Mouse (Mus musculus): ENCODE results near the gene Vmn1r8. TPM values are rescaled to one million over a fixed set of nuclear protein-coding genes. Genes with fewer than 3 reads are reported as not detected.
"Not testable (repeated sequence)": the region's sequence is repeated elsewhere in the genome, so short reads cannot be mapped to it uniquely, and the experiment has no call there.

Vmn1r8 gene
- not detected in 2 replicates for polyA plus RNA-seq (2015; fragmentation: Nextera tagmentation; extraction: Ambion mirVana)

DNA sequence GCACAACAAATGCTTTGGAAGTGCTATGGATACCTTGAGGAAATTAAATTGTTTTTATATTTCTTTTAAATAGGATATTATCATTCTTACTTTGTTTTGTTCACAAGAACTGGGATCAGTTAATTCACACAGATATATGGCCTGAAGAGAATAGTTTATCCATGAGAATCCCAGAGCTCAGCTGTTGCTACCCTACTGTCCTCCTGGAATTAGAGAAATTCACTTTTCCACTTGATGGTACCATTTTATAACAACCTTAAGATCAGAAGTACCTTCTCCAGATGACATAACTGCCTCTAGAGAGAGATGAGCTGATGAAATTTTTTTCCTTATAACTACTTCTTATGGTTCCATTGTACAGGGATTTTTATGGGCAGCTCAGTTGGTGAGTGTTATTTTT lies at the start of gene Vmn1r8:
Gene Vmn1r8 (plus strand): TSS at position 301 of the 400 bp plus-strand sequence.
- no peaks in the 10 kb centered on the region for H3K9me3 ChIP-seq
- H3K4me2 ChIP-seq = no peak within 1 kb of the TSS
- no peaks in the 10 kb centered on the region for H3K36me3 ChIP-seq
- H3K4me3 ChIP-seq = no peak within 1 kb of the TSS
- no peaks in the 10 kb centered on the region for H3K4me1 ChIP-seq
- ATAC-seq (ENCODE audit: insufficient number of reproducible peaks, low FRiP score, low TSS enrichment, low read depth) = no peak
- no peak within 1 kb of the TSS for H3K27ac ChIP-seq
- no peaks in the 10 kb centered on the region for H3K27me3 ChIP-seq
- no peak within 1 kb of the TSS for H3K9ac ChIP-seq

DNA sequence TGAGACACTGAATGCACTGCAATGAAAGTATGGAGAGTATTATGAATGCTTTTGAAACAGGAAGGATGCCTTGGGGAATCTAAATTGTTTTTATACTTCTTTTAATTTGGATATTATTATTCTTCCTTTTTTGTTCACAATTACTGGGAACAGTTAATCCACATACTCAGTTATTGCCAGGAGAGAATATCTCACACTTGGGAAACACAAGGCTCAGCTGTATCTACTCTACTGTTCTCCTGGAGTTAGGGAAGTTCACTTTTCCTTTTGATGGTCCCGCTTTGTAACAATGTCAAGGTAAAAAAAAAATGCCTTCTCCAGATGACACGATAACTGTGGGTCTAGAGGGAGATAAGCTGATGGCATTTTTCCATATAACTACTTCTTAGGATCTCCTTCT lies 35.1 kb upstream of the Vmn1r8 start, which contains the start of gene Vmn1r6:
Gene Vmn1r6 (plus strand): TSS at position 301 of the 400 bp plus-strand sequence.
- Histone ChIP-seq H3K4me1 (no peaks in the 10 kb centered on the region), H3K4me2 (no peak within 1 kb of the TSS), H3K9me3 (no peaks in the 10 kb centered on the region), H3K9ac (no peak within 1 kb of the TSS), H3K27ac (no peak within 1 kb of the TSS), H3K27me3 (no peaks in the 10 kb centered on the region), H3K4me3 (no peak within 1 kb of the TSS), H3K36me3 (no peaks in the 10 kb centered on the region)
- ATAC-seq (ENCODE audit: insufficient number of reproducible peaks, low FRiP score, low TSS enrichment, low read depth) = no peak
- 76% methylated on average over 2 of the region's 2 CpGs for WGBS

DNA sequence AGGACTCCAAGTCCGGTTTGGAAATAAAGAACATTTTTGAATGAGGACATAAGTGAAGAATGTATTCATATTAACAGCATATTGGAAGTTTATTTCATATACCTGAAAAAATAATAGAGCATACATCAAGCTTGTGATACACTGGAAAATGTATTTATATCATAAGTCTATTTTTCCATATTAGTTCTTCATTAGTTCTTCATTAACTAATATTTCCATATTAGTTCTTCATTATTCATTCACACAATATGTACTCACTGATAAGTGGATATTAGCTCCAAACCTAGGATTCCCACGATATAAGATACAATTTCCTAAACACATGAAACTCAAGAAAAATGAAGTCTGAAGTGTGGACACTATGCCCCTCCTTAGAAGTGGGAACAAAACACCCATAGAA lies 6.9 kb upstream of the Vmn1r8 start, which contains the start of gene Vmn1r7:
Gene Vmn1r7 (minus strand): TSS at position 101 of the 400 bp plus-strand sequence.
- not testable (repeated sequence) for H3K27ac ChIP-seq; H3K9ac ChIP-seq; H3K4me3 ChIP-seq; H3K27me3 ChIP-seq; H3K4me1 ChIP-seq; H3K9me3 ChIP-seq; H3K36me3 ChIP-seq; H3K4me2 ChIP-seq; ATAC-seq (ENCODE audit: insufficient number of reproducible peaks, low FRiP score, low TSS enrichment, low read depth)
- WGBS = 92% methylated on average over 2 of the region's 2 CpGs

DNA sequence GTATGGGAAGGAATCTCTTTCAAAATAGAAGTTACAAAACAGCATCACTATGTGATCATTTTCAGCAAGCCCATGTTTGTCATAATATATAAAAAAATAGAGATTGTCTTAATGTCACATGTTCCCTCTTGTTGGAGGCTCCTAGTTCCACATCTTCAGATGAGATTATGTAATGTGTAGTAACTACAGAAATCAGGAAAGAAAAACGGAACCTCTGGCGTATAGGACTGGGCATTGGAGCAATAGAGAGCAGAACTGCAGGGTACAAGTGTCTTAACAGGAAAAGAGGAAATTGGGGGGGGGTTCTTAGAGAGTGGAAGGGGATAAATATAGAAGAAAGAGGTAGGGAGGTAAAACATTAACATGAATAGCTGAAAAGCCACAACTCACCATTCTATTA lies 2.6 kb downstream of the Vmn1r8 start:
- Histone ChIP-seq H3K27ac (no peak overlapping the region), H3K4me2 (no peak overlapping the region), H3K36me3 (no peaks in the 10 kb centered on the region), H3K9me3 (no peaks in the 10 kb centered on the region), H3K4me3 (no peak overlapping the region), H3K27me3 (no peaks in the 10 kb centered on the region), H3K4me1 (no peaks in the 10 kb centered on the region), H3K9ac (no peak overlapping the region)
- WGBS = 62% methylated on average over 2 of the region's 2 CpGs
- no peak for ATAC-seq (ENCODE audit: insufficient number of reproducible peaks, low FRiP score, low TSS enrichment, low read depth)

DNA sequence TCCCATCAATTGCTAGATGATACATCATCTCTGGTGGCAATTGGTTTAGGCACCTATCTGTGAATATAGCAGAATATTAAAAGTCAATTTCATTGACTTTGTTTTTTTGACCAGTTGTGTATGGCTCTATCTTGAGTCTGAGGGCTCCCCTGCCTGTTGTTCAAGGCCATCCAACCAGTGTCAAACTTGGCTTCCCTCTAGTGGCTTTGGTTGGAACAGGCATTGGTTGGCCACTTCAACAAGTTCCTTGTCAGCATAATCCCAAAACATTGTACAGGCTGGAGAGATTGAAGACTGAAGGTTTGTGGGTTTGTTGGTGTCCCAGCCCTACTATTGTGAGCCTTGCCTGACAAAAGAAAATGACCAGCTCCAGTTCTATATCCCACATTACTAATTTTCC lies 31.6 kb downstream of the Vmn1r8 start:
- Histone ChIP-seq H3K27ac (no peak overlapping the region), H3K4me3 (no peak overlapping the region), H3K9me3 (no peaks in the 10 kb centered on the region), H3K36me3 (no peaks in the 10 kb centered on the region), H3K4me2 (no peak overlapping the region), H3K9ac (no peak overlapping the region), H3K27me3 (no peaks in the 10 kb centered on the region), H3K4me1 (no peaks in the 10 kb centered on the region)
- ATAC-seq (ENCODE audit: insufficient number of reproducible peaks, low FRiP score, low TSS enrichment, low read depth) = no peak

DNA sequence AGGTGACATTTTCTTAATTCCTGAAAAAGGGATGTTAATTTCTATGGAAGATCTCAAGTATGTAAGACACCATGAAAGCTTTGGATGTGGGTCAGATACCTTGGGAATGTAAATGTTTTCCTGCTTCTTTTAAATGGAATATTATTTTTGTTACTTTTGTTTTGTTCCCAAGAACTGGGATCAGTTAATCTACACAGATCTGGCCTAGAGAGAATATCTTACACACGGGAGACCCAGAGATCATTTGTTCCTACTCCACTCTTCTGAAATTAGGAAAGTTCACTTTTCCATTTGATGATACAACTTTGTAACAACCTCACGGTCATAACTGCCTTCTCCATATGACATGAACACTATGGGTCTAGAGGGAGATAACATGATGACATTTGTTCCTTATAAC lies 34.4 kb downstream of the Vmn1r8 start, which contains the start of gene Vmn1r9:
Gene Vmn1r9 (plus strand): TSS at position 301 of the 400 bp plus-strand sequence.
- WGBS = 84% methylated on average over 2 of the region's 2 CpGs
- H3K27ac ChIP-seq = no peak within 1 kb of the TSS
- H3K9ac ChIP-seq = no peak within 1 kb of the TSS
- H3K4me3 ChIP-seq = no peak within 1 kb of the TSS
- H3K9me3 ChIP-seq = no peaks in the 10 kb centered on the region
- no peak for ATAC-seq (ENCODE audit: insufficient number of reproducible peaks, low FRiP score, low TSS enrichment, low read depth)
- no peak within 1 kb of the TSS for H3K4me2 ChIP-seq
- no peaks in the 10 kb centered on the region for H3K27me3 ChIP-seq
- no peaks in the 10 kb centered on the region for H3K4me1 ChIP-seq
- no peaks in the 10 kb centered on the region for H3K36me3 ChIP-seq

Other genes starting within 250 kb of the Vmn1r8 start
- 23.2 and 25.5 TPM in 2 replicates for gene Kbtbd2, start 234.5 kb upstream of the Vmn1r8 start, polyA plus RNA-seq (2015; fragmentation: Nextera tagmentation; extraction: Ambion mirVana)
- 234 and 259 TPM in 2 replicates for gene Fkbp9, start 200.2 kb upstream of the Vmn1r8 start, polyA plus RNA-seq (2015; fragmentation: Nextera tagmentation; extraction: Ambion mirVana)
- gene Nt5c3, start 108.4 kb upstream of the Vmn1r8 start, polyA plus RNA-seq (2015; fragmentation: Nextera tagmentation; extraction: Ambion mirVana) = 55.6 and 61.5 TPM in 2 replicates
- 0.22 and 0.28 TPM in 2 replicates for gene Vmn1r4, start 108.3 kb upstream of the Vmn1r8 start, polyA plus RNA-seq (2015; fragmentation: Nextera tagmentation; extraction: Ambion mirVana)
- not detected in 2 replicates for gene Vmn1r5, start 62.0 kb upstream of the Vmn1r8 start, polyA plus RNA-seq (2015; fragmentation: Nextera tagmentation; extraction: Ambion mirVana)
- not detected in 2 replicates for gene Vmn1r6, start 35.0 kb upstream of the Vmn1r8 start, polyA plus RNA-seq (2015; fragmentation: Nextera tagmentation; extraction: Ambion mirVana)
- gene Vmn1r7, start 7.0 kb upstream of the Vmn1r8 start, polyA plus RNA-seq (2015; fragmentation: Nextera tagmentation; extraction: Ambion mirVana) = not detected in 2 replicates
- not detected in 2 replicates for gene Vmn1r9, start 34.5 kb downstream of the Vmn1r8 start, polyA plus RNA-seq (2015; fragmentation: Nextera tagmentation; extraction: Ambion mirVana)
- not detected in 2 replicates for gene Vmn1r10, start 77.2 kb downstream of the Vmn1r8 start, polyA plus RNA-seq (2015; fragmentation: Nextera tagmentation; extraction: Ambion mirVana)
- not detected in 2 replicates for gene Vmn1r11, start 101.2 kb downstream of the Vmn1r8 start, polyA plus RNA-seq (2015; fragmentation: Nextera tagmentation; extraction: Ambion mirVana)
- gene Vmn1r12, start 124.6 kb downstream of the Vmn1r8 start, polyA plus RNA-seq (2015; fragmentation: Nextera tagmentation; extraction: Ambion mirVana) = not detected in 2 replicates
- not detected in 2 replicates for gene Vmn1r13, start 171.0 kb downstream of the Vmn1r8 start, polyA plus RNA-seq (2015; fragmentation: Nextera tagmentation; extraction: Ambion mirVana)
- not detected in 2 replicates for gene Vmn1r14, start 199.4 kb downstream of the Vmn1r8 start, polyA plus RNA-seq (2015; fragmentation: Nextera tagmentation; extraction: Ambion mirVana)
- not detected in 2 replicates for gene Vmn1r15, start 225.7 kb downstream of the Vmn1r8 start, polyA plus RNA-seq (2015; fragmentation: Nextera tagmentation; extraction: Ambion mirVana)